ENCODE assay signal across 8 mouse cellular contexts in the genomic region with DNA sequence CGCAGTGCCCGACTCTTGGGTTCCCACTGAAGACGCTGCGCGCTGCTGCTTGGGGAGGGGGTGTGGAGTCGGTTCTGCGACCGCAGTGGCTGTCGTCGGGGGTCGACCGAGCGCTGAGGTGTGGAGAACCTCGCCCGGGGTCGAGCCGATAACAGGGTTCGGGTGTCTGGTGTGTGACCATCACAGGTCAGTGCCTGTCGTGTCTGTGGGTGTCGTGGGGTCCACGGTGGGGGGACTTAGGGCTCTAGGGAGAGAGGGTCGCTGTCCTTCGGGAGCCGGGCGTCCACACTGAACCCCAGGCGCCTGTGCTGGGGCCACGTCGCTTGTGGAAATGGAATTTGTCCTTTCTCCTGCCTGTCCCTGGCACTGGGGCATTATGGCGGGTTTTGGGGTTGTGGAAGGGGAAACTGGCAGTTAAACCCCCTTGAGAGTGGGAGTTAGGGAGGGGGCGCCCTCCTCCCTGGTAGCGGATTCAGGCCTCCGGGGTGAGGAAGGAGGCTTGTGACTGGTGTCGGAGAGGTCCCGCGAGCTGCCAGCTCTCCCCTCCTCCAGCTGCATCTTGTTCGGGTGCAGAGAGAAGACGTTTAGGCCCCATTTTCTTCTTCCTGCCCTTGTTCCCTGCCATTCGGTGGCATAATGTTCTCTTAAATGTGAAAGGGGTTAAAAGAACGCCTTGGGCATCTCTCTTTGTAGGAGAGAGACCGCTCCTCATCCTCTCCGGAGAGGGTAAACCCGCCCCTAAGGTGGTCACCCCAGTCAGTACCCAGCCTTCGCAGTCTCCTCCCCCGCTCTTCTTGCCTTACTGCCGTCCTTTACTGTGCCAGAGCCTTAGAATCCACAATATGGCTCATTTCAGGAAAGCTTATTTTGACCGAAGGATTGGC. TPM values are rescaled to one million over a fixed set of nuclear protein-coding genes. Genes with fewer than 3 reads are reported as not detected.
A peak's percentile ranks its signal among the peaks of the same experiment; 100 is the strongest.
DNase-seq lines count a peak whose midpoint lies in the region; ATAC-seq lines count a peak whose summit lies in the region.

No protein-coding gene starts in this region.

- H3K36me3 ChIP-seq in intestine, embryonic 16.5 days (ENCODE audit: control insufficient read depth, insufficient read depth, low read length) = no peaks in the 10 kb centered on the region
- H3K36me3 ChIP-seq in limb, embryonic 11.5 days (ENCODE audit: control insufficient read depth, insufficient read depth, low read length) = no peaks in the 10 kb centered on the region
- no peaks in the 10 kb centered on the region for H3K36me3 ChIP-seq in midbrain, embryonic 11.5 days (ENCODE audit: control insufficient read depth, insufficient read depth, low read length)

- peaks cover 2% of the 10 kb centered on the region; the same call in 1 of the 2 replicates for H3K4me1 ChIP-seq in intestine, embryonic 16.5 days (ENCODE audit: control insufficient read depth, insufficient read depth, low read length)
- peaks cover 3% of the 10 kb centered on the region; the same call in 1 of the 2 replicates for H3K4me1 ChIP-seq in limb, embryonic 11.5 days (ENCODE audit: control insufficient read depth, insufficient read depth, low read length)
- peaks cover 16% of the 10 kb centered on the region for H3K4me1 ChIP-seq in midbrain, embryonic 11.5 days (ENCODE audit: control insufficient read depth, insufficient read depth, low read length)

- DNase-seq in adrenal gland, adult 8-10 months = peak; percentile 58
- peak; percentile 81 for DNase-seq in embryo, embryonic 10.5 days (ENCODE audit: low spot score)
- peak; percentile 26 to 58 for DNase-seq in gastrocnemius, postnatal 36 days
- DNase-seq in limb, embryonic 11.5 days (ENCODE audit: low spot score) = peak; percentile 74
- peak; percentile 95 for DNase-seq in midbrain, embryonic 11.5 days (ENCODE audit: low spot score, missing footprints)
- peak; percentile 54 for DNase-seq in skeletal muscle tissue, adult 2 months (ENCODE audit: low read depth, low spot score)
- DNase-seq in adipocyte (ENCODE audit: low spot score) = no peak

- peak overlapping the region; percentile 100 for H3K27ac ChIP-seq in intestine, embryonic 16.5 days (ENCODE audit: low read length)
- H3K27ac ChIP-seq in limb, embryonic 11.5 days (replicated peaks; ENCODE audit: low read depth, low read length) = peak overlapping the region; percentile 98
- H3K27ac ChIP-seq in midbrain, embryonic 11.5 days (ENCODE audit: low read depth, low read length) = peak overlapping the region; percentile 100

- H3K9ac ChIP-seq in intestine, embryonic 16.5 days (ENCODE audit: low read depth, low read length) = peak overlapping the region; percentile 100
- H3K9ac ChIP-seq in limb, embryonic 11.5 days (ENCODE audit: low read length) = peak overlapping the region; percentile 98
- H3K9ac ChIP-seq in midbrain, embryonic 11.5 days (ENCODE audit: low read length) = peak overlapping the region; percentile 100

- intact Hi-C loops in gastrocnemius, postnatal 36 days (cut with DNase I) = no loop called here

- under 1% methylated on average over 46 of the region's 46 CpGs for WGBS in intestine, embryonic 16.5 days
- WGBS in limb, embryonic 11.5 days = under 1% methylated on average over 46 of the region's 46 CpGs
- WGBS in midbrain, embryonic 11.5 days = under 1% methylated on average over 46 of the region's 46 CpGs

- no peaks in the 10 kb centered on the region for H3K27me3 ChIP-seq in intestine, embryonic 16.5 days (replicated peaks; ENCODE audit: control insufficient read depth, insufficient read depth, low read length)
- no peaks in the 10 kb centered on the region for H3K27me3 ChIP-seq in limb, embryonic 11.5 days (ENCODE audit: control insufficient read depth, insufficient read depth, low read length)
- no peaks in the 10 kb centered on the region for H3K27me3 ChIP-seq in midbrain, embryonic 11.5 days (ENCODE audit: control insufficient read depth, insufficient read depth, low read length)

- H3K4me2 ChIP-seq in intestine, embryonic 16.5 days (ENCODE audit: low read depth, low read length) = peak overlapping the region; percentile 42
- peak overlapping the region; percentile 76 for H3K4me2 ChIP-seq in limb, embryonic 11.5 days (ENCODE audit: low read depth, severe bottlenecking)
- peak overlapping the region; percentile 79 for H3K4me2 ChIP-seq in midbrain, embryonic 11.5 days

- peak; percentile 1; the same call in 1 of the 2 replicates for ATAC-seq in intestine, embryonic 16.5 days
- peak; percentile 18 for ATAC-seq in limb, embryonic 11.5 days (ENCODE audit: insufficient number of reproducible peaks, low FRiP score, low TSS enrichment, low read depth)
- no peak for ATAC-seq in midbrain, embryonic 11.5 days (ENCODE audit: low FRiP score)

- peak overlapping the region; percentile 97 for H3K4me3 ChIP-seq in intestine, embryonic 16.5 days (ENCODE audit: low read length)
- peak overlapping the region; percentile 94 for H3K4me3 ChIP-seq in limb, embryonic 11.5 days (ENCODE audit: low read depth, low read length)
- peak overlapping the region; percentile 93 for H3K4me3 ChIP-seq in midbrain, embryonic 11.5 days (ENCODE audit: low read depth, low read length)

- H3K9me3 ChIP-seq in intestine, embryonic 16.5 days (ENCODE audit: control insufficient read depth, low read length) = no peaks in the 10 kb centered on the region
- no peaks in the 10 kb centered on the region for H3K9me3 ChIP-seq in limb, embryonic 11.5 days (ENCODE audit: control insufficient read depth, low read length)
- no peaks in the 10 kb centered on the region for H3K9me3 ChIP-seq in midbrain, embryonic 11.5 days (ENCODE audit: control insufficient read depth, low read length)

RNA-seq across cellular contexts. Expression of a gene that starts 0.6 kb away (rescaled TPM):
- total RNA-seq in adrenal gland, adult 8-10 months (2022) = 100 to 1,000 TPM in 2 of 4 experiments, 10 to 100 TPM in 2; 71.4 to 117 (median 87.8) TPM
- 10 to 100 TPM; 22.2 to 25.6 TPM for total RNA-seq in gastrocnemius, postnatal 36 days (2021)
- polyA plus RNA-seq in intestine, embryonic 16.5 days (2015; fragmentation: Nextera tagmentation; extraction: Ambion mirVana) = 74.6 and 83.1 TPM in 2 replicates
- 87.4 and 90.6 TPM in 2 replicates for polyA plus RNA-seq in limb, embryonic 11.5 days (2014; fragmentation: Nextera tagmentation; extraction: Ambion mirVana)
- 110 and 115 TPM in 2 replicates for polyA plus RNA-seq in midbrain, embryonic 11.5 days (2014; fragmentation: Nextera tagmentation; extraction: Ambion mirVana)
